Mouse (Mus musculus) hindbrain, embryonic 16.5 days (tissue): ENCODE measurements at regions not wholly inside any gene's neighbourhood (a gene's known extent, or its start where the extent isn't known, plus 50 kb on each side); places are given as distances from the start of the nearest gene placed in this dataset.
A peak's percentile ranks its signal among the peaks of the same experiment; 100 is the strongest.

ENCODE experiments used
- ATAC-seq: fragments of 200-750 bp; cut with Nextera tagmentation; 2 replicates; pipeline ENCODE4 v1.8.0; 2017; ENCODE audit warnings: moderate TSS enrichment, moderate library complexity
- H3K27ac ChIP-seq: fragments of 300-500 bp; sonication (generic); 2 replicates; pipeline ENCODE4 v1.5.1; 2014; ENCODE audit warnings: low read depth, mild to moderate bottlenecking, control low read depth, low read length, moderate library complexity
- H3K27me3 ChIP-seq: fragments of 300-500 bp; sonication (generic); replicated peaks from 2 replicates; pipeline ENCODE4 v1.6.1; 2014; ENCODE audit warnings: low read length; ENCODE audit not compliant: control insufficient read depth, insufficient read depth
- H3K36me3 ChIP-seq: fragments of 300-500 bp; sonication (generic); 2 replicates; pipeline ENCODE4 v1.6.1; 2014; ENCODE audit warnings: mild to moderate bottlenecking, low read length, moderate library complexity, mixed read lengths; ENCODE audit not compliant: control insufficient read depth, insufficient read depth
- H3K4me1 ChIP-seq: fragments of 300-500 bp; sonication (generic); 2 replicates; pipeline ENCODE4 v1.6.1; 2014; ENCODE audit warnings: low read depth, low read length; ENCODE audit not compliant: control insufficient read depth, insufficient read depth
- H3K4me2 ChIP-seq: fragments of 300-500 bp; sonication (generic); 2 replicates; pipeline ENCODE4 v1.6.1; 2014; ENCODE audit warnings: mild to moderate bottlenecking, low read length, control low read depth, moderate library complexity
- H3K4me3 ChIP-seq: fragments of 300-500 bp; sonication (generic); 2 replicates; pipeline ENCODE4 v1.5.1; 2014; ENCODE audit warnings: mild to moderate bottlenecking, low read length, control low read depth, moderate library complexity
- H3K9ac ChIP-seq: fragments of 300-500 bp; sonication (generic); 2 replicates; pipeline ENCODE4 v1.6.1; 2014; ENCODE audit warnings: low read depth, mild to moderate bottlenecking, control low read depth, low read length, moderate library complexity
- H3K9me3 ChIP-seq: fragments of 300-500 bp; sonication (generic); 2 replicates; pipeline ENCODE4 v1.6.1; 2014; ENCODE audit warnings: mild to moderate bottlenecking, low read length, moderate library complexity; ENCODE audit not compliant: control insufficient read depth
- WGBS: fragments of 180-500 bp; shearing (Covaris S2); extraction: QIAGEN DNeasy Blood & Tissue Kit; methylation state at CpG from one replicate; pipeline ENCODE4 v1.1.7; 2014; 5-methylcytosine and 5-hydroxymethylcytosine counted together

- H3K4me3 ChIP-seq: no peak overlapping the region
- no peak for ATAC-seq
- WGBS: 78% methylated on average over 2 of the region's 2 CpGs
Measured at GRCm38 (mm10) chrX:11131253-11131652, 167.8 kb upstream of the H2al1a start.

GRCm38 (mm10) chrX:11139971-11140421, 159.1 kb upstream of the H2al1a start:
- H3K27ac ChIP-seq: no peak overlapping the region
- peak; percentile 61; the same call in 1 of the 2 replicates for ATAC-seq
- WGBS: 54% methylated on average over 7 of the region's 8 CpGs
- H3K4me2 ChIP-seq: no peak overlapping the region
- no peak overlapping the region for H3K9ac ChIP-seq
- no peaks in the 10 kb centered on the region for H3K4me1 ChIP-seq
- no peak overlapping the region for H3K4me3 ChIP-seq
- no peaks in the 10 kb centered on the region for H3K9me3 ChIP-seq
- no peaks in the 10 kb centered on the region for H3K36me3 ChIP-seq
- H3K27me3 ChIP-seq: no peaks in the 10 kb centered on the region

More at GRCm38 (mm10) chrX:11131253-11131652, 167.8 kb upstream of the H2al1a start:
- Histone ChIP-seq H3K4me2 (no peak overlapping the region), H3K27me3 (no peaks in the 10 kb centered on the region), H3K9me3 (no peaks in the 10 kb centered on the region), H3K36me3 (no peaks in the 10 kb centered on the region), H3K9ac (no peak overlapping the region), H3K27ac (no peak overlapping the region), H3K4me1 (no peaks in the 10 kb centered on the region)

GRCm38 (mm10) chrX:11141294-11141693, 157.8 kb upstream of the H2al1a start:
- Histone ChIP-seq H3K4me3 (no peak overlapping the region), H3K27me3 (no peaks in the 10 kb centered on the region), H3K4me1 (no peaks in the 10 kb centered on the region), H3K9me3 (no peaks in the 10 kb centered on the region), H3K27ac (no peak overlapping the region), H3K36me3 (no peaks in the 10 kb centered on the region), H3K9ac (no peak overlapping the region), H3K4me2 (no peak overlapping the region)
- ATAC-seq: no peak
- WGBS: 93% methylated on average over 1 of the region's 1 CpGs

GRCm38 (mm10) chrX:11158416-11158815, 140.6 kb upstream of the H2al1a start:
- ATAC-seq: peak; percentile 75
- H3K4me3 ChIP-seq: no peak overlapping the region

GRCm38 (mm10) chrX:11170416-11170815, 128.6 kb upstream of the H2al1a start:
- Histone ChIP-seq H3K9ac (no peak overlapping the region), H3K36me3 (no peaks in the 10 kb centered on the region), H3K4me3 (no peak overlapping the region), H3K27me3 (no peaks in the 10 kb centered on the region), H3K4me2 (no peak overlapping the region), H3K9me3 (no peaks in the 10 kb centered on the region), H3K4me1 (no peaks in the 10 kb centered on the region), H3K27ac (no peak overlapping the region)
- no peak for ATAC-seq
- 65% methylated on average over 3 of the region's 3 CpGs for WGBS

More at GRCm38 (mm10) chrX:11158416-11158815, 140.6 kb upstream of the H2al1a start:
- Histone ChIP-seq H3K27me3 (no peaks in the 10 kb centered on the region; the same call in 1 of the 2 replicates), H3K4me2 (no peak overlapping the region), H3K4me1 (no peaks in the 10 kb centered on the region), H3K27ac (no peak overlapping the region), H3K9ac (no peak overlapping the region), H3K9me3 (no peaks in the 10 kb centered on the region), H3K36me3 (no peaks in the 10 kb centered on the region)
- WGBS: 65% methylated on average over 2 of the region's 2 CpGs

- no peak overlapping the region for H3K4me2 ChIP-seq
- 64% methylated on average over 7 of the region's 7 CpGs for WGBS
- no peaks in the 10 kb centered on the region; the same call in 1 of the 2 replicates for H3K27me3 ChIP-seq
- no peaks in the 10 kb centered on the region for H3K9me3 ChIP-seq
- H3K4me3 ChIP-seq: no peak overlapping the region
- no peaks in the 10 kb centered on the region for H3K4me1 ChIP-seq
- no peak overlapping the region for H3K9ac ChIP-seq
- H3K36me3 ChIP-seq: no peaks in the 10 kb centered on the region
- ATAC-seq: no peak
- H3K27ac ChIP-seq: no peak overlapping the region
Measured at GRCm38 (mm10) chrX:11180194-11180816, 118.8 kb upstream of the H2al1a start.

- no peak overlapping the region for H3K27ac ChIP-seq
- WGBS: 79% methylated on average over 12 of the region's 12 CpGs
- ATAC-seq: no peak
- H3K4me2 ChIP-seq: no peak overlapping the region
- H3K36me3 ChIP-seq: no peaks in the 10 kb centered on the region
- no peak overlapping the region for H3K9ac ChIP-seq
- H3K9me3 ChIP-seq: no peaks in the 10 kb centered on the region
- H3K4me1 ChIP-seq: no peaks in the 10 kb centered on the region
- H3K27me3 ChIP-seq: no peaks in the 10 kb centered on the region; the same call in 1 of the 2 replicates
- H3K4me3 ChIP-seq: no peak overlapping the region
Measured at GRCm38 (mm10) chrX:11181855-11182254, 117.2 kb upstream of the H2al1a start.

GRCm38 (mm10) chrX:11190851-11191250, 108.2 kb upstream of the H2al1a start:
- 93% methylated on average over 6 of the region's 6 CpGs for WGBS
- no peaks in the 10 kb centered on the region for H3K27me3 ChIP-seq
- no peak for ATAC-seq
- no peak overlapping the region for H3K4me2 ChIP-seq
- no peak overlapping the region for H3K9ac ChIP-seq
- H3K9me3 ChIP-seq: no peaks in the 10 kb centered on the region
- H3K4me1 ChIP-seq: no peaks in the 10 kb centered on the region
- no peak overlapping the region for H3K4me3 ChIP-seq
- no peaks in the 10 kb centered on the region for H3K36me3 ChIP-seq
- no peak overlapping the region for H3K27ac ChIP-seq

GRCm38 (mm10) chrX:11204135-11204534, 94.9 kb upstream of the H2al1a start:
- no peak for ATAC-seq
- WGBS: 91% methylated on average over 2 of the region's 2 CpGs
- Histone ChIP-seq H3K4me3 (no peak overlapping the region), H3K27ac (no peak overlapping the region), H3K36me3 (no peaks in the 10 kb centered on the region), H3K9ac (no peak overlapping the region), H3K9me3 (no peaks in the 10 kb centered on the region), H3K4me1 (no peaks in the 10 kb centered on the region), H3K27me3 (no peaks in the 10 kb centered on the region), H3K4me2 (no peak overlapping the region)
